Mouse (Mus musculus) forebrain, embryonic 16.5 days (tissue): ENCODE measurements around the gene Ttc16. TPM values are rescaled to one million over a fixed set of nuclear protein-coding genes. Genes with fewer than 3 reads are reported as not detected.

Experiments
- ATAC-seq: fragments of 200-750 bp; cut with Nextera tagmentation; 2 replicates; pipeline ENCODE4 v1.8.0; 2017; ENCODE audit warnings: mild to moderate bottlenecking, moderate library complexity
- H3K27ac ChIP-seq: fragments of 300-500 bp; sonication (generic); 2 replicates; pipeline ENCODE4 v1.5.1; 2014; ENCODE audit warnings: low read length, control low read depth
- H3K27me3 ChIP-seq: fragments of 300-500 bp; sonication (generic); replicated peaks from 2 replicates; pipeline ENCODE4 v1.6.1; 2014; ENCODE audit warnings: low read length; ENCODE audit not compliant: control insufficient read depth, insufficient read depth
- H3K36me3 ChIP-seq: fragments of 300-500 bp; sonication (generic); 2 replicates; pipeline ENCODE4 v1.6.1; 2014; ENCODE audit not compliant: control insufficient read depth, insufficient read depth
- H3K4me1 ChIP-seq: fragments of 300-500 bp; sonication (generic); replicated peaks from 2 replicates; pipeline ENCODE4 v1.6.1; 2014; ENCODE audit warnings: low read length; ENCODE audit not compliant: control insufficient read depth, insufficient read depth
- H3K4me2 ChIP-seq: fragments of 300-500 bp; sonication (generic); 2 replicates; pipeline ENCODE4 v1.6.1; 2014; ENCODE audit warnings: mild to moderate bottlenecking, low read length, control low read depth
- H3K4me3 ChIP-seq: fragments of 300-500 bp; sonication (generic); replicated peaks from 2 replicates; pipeline ENCODE4 v1.5.1; 2014; ENCODE audit warnings: mild to moderate bottlenecking, low read length, control low read depth
- H3K9ac ChIP-seq: fragments of 300-500 bp; sonication (generic); replicated peaks from 2 replicates; pipeline ENCODE4 v1.6.1; 2014; ENCODE audit warnings: low read depth, low read length, control low read depth
- H3K9me3 ChIP-seq: fragments of 300-500 bp; sonication (generic); 2 replicates; pipeline ENCODE4 v1.6.1; 2016; ENCODE audit warnings: low read length; ENCODE audit not compliant: control insufficient read depth
- WGBS: fragments of 180-500 bp; shearing (Covaris S2); extraction: QIAGEN DNeasy Blood & Tissue Kit; methylation state at CpG from one replicate; pipeline ENCODE4 v1.1.7; 2014; 5-methylcytosine and 5-hydroxymethylcytosine counted together
- microRNA counts: library from miRNA; unstranded; fragments of <30 nt; microRNA quantifications from one replicate; lab custom pipeline; 2016
- microRNA-seq: library from miRNA; unstranded; fragments of <30 nt; microRNA quantifications from one replicate; pipeline ENCODE4, GENCODE M21; 2017
- polyA plus RNA-seq: library from polyadenylated mRNA; unstranded; fragments of >200 nt; fragmentation: Nextera tagmentation; extraction: Ambion mirVana; gene quantifications from 2 replicates; pipeline ENCODE4 v1.2.1, GENCODE M21; 2015

Ttc16 gene
- polyA plus RNA-seq, 1 experiment from 2014 or later, result 0.62 TPM

DNA sequence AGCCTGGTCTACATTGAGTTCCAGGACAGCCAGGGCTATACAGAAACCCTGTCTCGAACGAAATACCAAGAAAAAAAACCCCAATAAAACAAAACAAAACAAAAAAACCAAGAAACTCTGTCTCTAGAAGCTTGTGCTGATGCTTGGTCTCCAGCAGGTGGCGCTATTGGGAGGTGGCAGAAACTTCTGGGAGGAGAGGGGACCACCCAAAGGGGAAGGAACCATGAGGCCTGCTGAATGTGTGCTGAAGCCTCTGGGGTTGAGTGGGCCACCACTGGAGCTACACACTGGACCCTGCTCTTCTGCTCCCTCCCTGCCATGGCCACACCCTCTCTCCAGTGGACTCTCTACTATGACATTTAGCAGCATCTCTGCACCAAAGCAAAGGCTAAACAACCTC, 66.8 kb downstream of the Ttc16 start:
- Histone ChIP-seq H3K4me3 (no peak overlapping the region), H3K36me3 (peaks cover 19% of the 10 kb centered on the region), H3K4me2 (no peak overlapping the region), H3K27me3 (no peaks in the 10 kb centered on the region), H3K9ac (no peak overlapping the region), H3K9me3 (no peaks in the 10 kb centered on the region), H3K27ac (no peak overlapping the region), H3K4me1 (peaks cover 11% of the 10 kb centered on the region)
- ATAC-seq, result no peak
- WGBS, result 32% methylated on average over 3 of the region's 3 CpGs

MicroRNA genes within 50 kb of the gene (microRNA counts, 519-probe panel; counts per million panel counts)
- microRNA mmu-miR-2861 (lab: Ali Mortazavi, UCI), result 1,958 counts per million, percentile 27 among the panel's probes with 10 or more counts

Small RNA genes within 50 kb of the gene (microRNA-seq; reads per million reads assigned to microRNA genes)
- not detected for gene Mir2861
- not detected for gene Mir3960

Other genes starting within 250 kb of the Ttc16 start
- gene Fam102a, start 240.3 kb downstream of the Ttc16 start, polyA plus RNA-seq, result 4.7 and 5.6 TPM in 2 replicates
- 136 and 141 TPM in 2 replicates for gene Dpm2, start 204.8 kb downstream of the Ttc16 start, polyA plus RNA-seq
- gene Pip5kl1, start 200.8 kb downstream of the Ttc16 start, polyA plus RNA-seq, result 3.9 and 6.8 TPM in 2 replicates
- gene 9430097D07Rik, start 199.9 kb downstream of the Ttc16 start, polyA plus RNA-seq, result 0.42 and 0.60 TPM in 2 replicates
- gene St6galnac4, start 188.5 kb downstream of the Ttc16 start, polyA plus RNA-seq, result 27.4 and 29.6 TPM in 2 replicates
- 18.3 and 21.6 TPM in 2 replicates for gene St6galnac6, start 175.9 kb downstream of the Ttc16 start, polyA plus RNA-seq
- gene Ak1, start 153.9 kb downstream of the Ttc16 start, polyA plus RNA-seq, result 83.8 and 91.2 TPM in 2 replicates
- gene Eng, start 129.0 kb downstream of the Ttc16 start, polyA plus RNA-seq, result 27.3 and 31.9 TPM in 2 replicates
- gene Fpgs, start 71.5 kb downstream of the Ttc16 start, polyA plus RNA-seq, result 21.5 and 23.7 TPM in 2 replicates
- 82.2 and 85.0 TPM in 2 replicates for gene Cdk9, start 62.6 kb downstream of the Ttc16 start, polyA plus RNA-seq
- 41.9 and 43.0 TPM in 2 replicates for gene Sh2d3c, start 54.6 kb downstream of the Ttc16 start, polyA plus RNA-seq
- gene 6330409D20Rik, start 34.6 kb downstream of the Ttc16 start, polyA plus RNA-seq, result 2.8 and 3.5 TPM in 2 replicates
- 62.1 and 65.4 TPM in 2 replicates for gene Tor2a, start 18.4 kb downstream of the Ttc16 start, polyA plus RNA-seq
- 5.4 and 6.9 TPM in 2 replicates for gene Ptrh1, start 153 bp upstream of the Ttc16 start, polyA plus RNA-seq
- 0.58 and 0.66 TPM in 2 replicates for gene Cfap157, start 8.8 kb upstream of the Ttc16 start, polyA plus RNA-seq
- gene Stxbp1, start 71.6 kb upstream of the Ttc16 start, polyA plus RNA-seq, result 227 and 251 TPM in 2 replicates
- 36.4 and 41.1 TPM in 2 replicates for gene Fam129b, start 100.5 kb upstream of the Ttc16 start, polyA plus RNA-seq
- gene Rpl12, start 185.9 kb upstream of the Ttc16 start, polyA plus RNA-seq, result 101 and 105 TPM in 2 replicates
- gene Lrsam1, start 186.0 kb upstream of the Ttc16 start, polyA plus RNA-seq, result 18.1 and 21.9 TPM in 2 replicates
- 23.9 and 24.0 TPM in 2 replicates for gene Slc2a8, start 206.4 kb upstream of the Ttc16 start, polyA plus RNA-seq